In genomic region chr11:88520951-88521730, GRCm38 (mm10) we compare ENCODE assay signal across 12 mouse cellular contexts.
DNase-seq lines count a peak whose midpoint lies in the region; ATAC-seq and TF ChIP-seq lines count a peak whose summit lies in the region.
"Had no signal": no experiment of that assay in that cellular context is flagged by ENCODE, and none has a peak within 500 bp of the region (broad histone marks: within the 10 kb centered on the region; RNA-seq: fewer than 3 reads in every experiment).

No protein-coding gene starts in this region.

- no peak for ATAC-seq in embryonic facial prominence, embryonic 14.5 days (ENCODE audit: low read depth)
- ATAC-seq in lung, embryonic 14.5 days (ENCODE audit: insufficient read depth): no peak
- ATAC-seq in neural tube, embryonic 15.5 days (ENCODE audit: low FRiP score): no peak
- ATAC-seq: Patski had no signal

- no peak for TF ChIP-seq POLR2A in thymus, adult 2 months (IDR thresholded peaks at IDR 0.05; ENCODE audit: control insufficient read depth, extremely low read depth, insufficient read depth, low read length, poor library complexity)

- no peak overlapping the region for H3K27ac ChIP-seq in embryonic facial prominence, embryonic 14.5 days (replicated peaks; ENCODE audit: low read depth, low read length)
- no peak overlapping the region for H3K27ac ChIP-seq in embryonic facial prominence, embryonic 10.5 days (replicated peaks)
- no peak overlapping the region for H3K27ac ChIP-seq in lung, embryonic 14.5 days (ENCODE audit: low read depth)
- peak overlapping the region; percentile 30 for H3K27ac ChIP-seq in hindbrain, embryonic 10.5 days
- H3K27ac ChIP-seq in neural tube, embryonic 15.5 days (replicated peaks): peak overlapping the region; percentile 38; the same call in 1 of the 2 replicates
- no peak overlapping the region for H3K27ac ChIP-seq in thymus, adult 2 months (ENCODE audit: control insufficient read depth, insufficient read depth, low read length)
- H3K27ac ChIP-seq: liver, embryonic 14.5 days had no signal

- no peak overlapping the region for H3K4me3 ChIP-seq in embryonic facial prominence, embryonic 14.5 days (ENCODE audit: low read depth, low read length)
- no peak overlapping the region for H3K4me3 ChIP-seq in embryonic facial prominence, embryonic 10.5 days
- no peak overlapping the region for H3K4me3 ChIP-seq in lung, embryonic 14.5 days (ENCODE audit: low read depth, low read length)
- H3K4me3 ChIP-seq in hindbrain, embryonic 10.5 days: no peak overlapping the region
- H3K4me3 ChIP-seq in neural tube, embryonic 15.5 days (replicated peaks): no peak overlapping the region
- no peak overlapping the region for H3K4me3 ChIP-seq in thymus, adult 2 months (ENCODE audit: control insufficient read depth, insufficient read depth, low read length)

- H3K36me3 ChIP-seq in embryonic facial prominence, embryonic 14.5 days (ENCODE audit: control insufficient read depth, insufficient read depth, low read length): no peaks in the 10 kb centered on the region
- H3K36me3 ChIP-seq in embryonic facial prominence, embryonic 10.5 days (replicated peaks): peaks cover 37% of the 10 kb centered on the region
- no peaks in the 10 kb centered on the region for H3K36me3 ChIP-seq in lung, embryonic 14.5 days (ENCODE audit: insufficient read depth)
- H3K36me3 ChIP-seq in hindbrain, embryonic 10.5 days: peaks cover 46% of the 10 kb centered on the region
- no peaks in the 10 kb centered on the region for H3K36me3 ChIP-seq in neural tube, embryonic 15.5 days
- H3K36me3 ChIP-seq in thymus, adult 2 months (ENCODE audit: control insufficient read depth, insufficient read depth, low read length): no peaks in the 10 kb centered on the region

- peaks cover 41% of the 10 kb centered on the region for H3K4me1 ChIP-seq in embryonic facial prominence, embryonic 14.5 days (ENCODE audit: control insufficient read depth, insufficient read depth, low read length)
- peaks cover 63% of the 10 kb centered on the region for H3K4me1 ChIP-seq in embryonic facial prominence, embryonic 10.5 days
- peaks cover 32% of the 10 kb centered on the region for H3K4me1 ChIP-seq in lung, embryonic 14.5 days (ENCODE audit: insufficient read depth)
- H3K4me1 ChIP-seq in hindbrain, embryonic 10.5 days (replicated peaks): peaks cover 77% of the 10 kb centered on the region
- H3K4me1 ChIP-seq in neural tube, embryonic 15.5 days: peaks cover 68% of the 10 kb centered on the region
- peaks cover 10% of the 10 kb centered on the region for H3K4me1 ChIP-seq in thymus, adult 2 months (replicated peaks; ENCODE audit: control insufficient read depth, insufficient read depth, low read length)

- no peaks in the 10 kb centered on the region for H3K9me3 ChIP-seq in embryonic facial prominence, embryonic 14.5 days (ENCODE audit: control insufficient read depth, low read length)
- H3K9me3 ChIP-seq in embryonic facial prominence, embryonic 10.5 days: no peaks in the 10 kb centered on the region
- H3K9me3 ChIP-seq in lung, embryonic 14.5 days (ENCODE audit: low read depth, low read length): no peaks in the 10 kb centered on the region
- H3K9me3 ChIP-seq in hindbrain, embryonic 10.5 days: no peaks in the 10 kb centered on the region
- H3K9me3 ChIP-seq in neural tube, embryonic 15.5 days (replicated peaks): no peaks in the 10 kb centered on the region

- 66% methylated on average over 19 of the region's 19 CpGs for whole genome bisulfite sequencing in embryonic facial prominence, embryonic 14.5 days
- 86% methylated on average over 19 of the region's 19 CpGs for WGBS in embryonic facial prominence, embryonic 10.5 days
- WGBS in lung, embryonic 14.5 days: 60% methylated on average over 19 of the region's 19 CpGs
- 66% methylated on average over 19 of the region's 19 CpGs for WGBS in hindbrain, embryonic 10.5 days
- WGBS in neural tube, embryonic 15.5 days: 43% methylated on average over 19 of the region's 19 CpGs
- 92% methylated on average over 19 of the region's 19 CpGs for WGBS in thymus, adult 2 months

- H3K4me2 ChIP-seq in embryonic facial prominence, embryonic 14.5 days (ENCODE audit: low read depth, low read length): no peak overlapping the region
- H3K4me2 ChIP-seq in lung, embryonic 14.5 days: no peak overlapping the region
- no peak overlapping the region; the same call in 1 of the 2 replicates for H3K4me2 ChIP-seq in neural tube, embryonic 15.5 days

- H3K9ac ChIP-seq in embryonic facial prominence, embryonic 14.5 days (ENCODE audit: low read depth, low read length): no peak overlapping the region
- no peak overlapping the region for H3K9ac ChIP-seq in lung, embryonic 14.5 days
- H3K9ac ChIP-seq in neural tube, embryonic 15.5 days (replicated peaks): no peak overlapping the region
- H3K9ac ChIP-seq: liver, embryonic 14.5 days had no signal

- peak; percentile 70 for DNase-seq in embryonic facial prominence, embryonic 14.5 days (ENCODE audit: low spot score)
- DNase-seq in embryonic facial prominence, embryonic 10.5 days (ENCODE audit: low spot score): no peak
- peak; percentile 69 for DNase-seq in lung, embryonic 14.5 days
- DNase-seq in lung, postnatal 14 days: no peak
- DNase-seq in hindbrain, embryonic 10.5 days (ENCODE audit: low spot score): no peak
- DNase-seq in spleen, postnatal 36 days (ENCODE audit: low spot score in 2 of 2): no peak
- DNase-seq in thymus, adult 2 months: no peak
- DNase-seq: kidney, adult 18-20 months; right cerebral cortex, postnatal 14 days had no signal

- H3K27me3 ChIP-seq in embryonic facial prominence, embryonic 14.5 days (replicated peaks; ENCODE audit: control insufficient read depth, insufficient read depth, low read length): no peaks in the 10 kb centered on the region
- no peaks in the 10 kb centered on the region for H3K27me3 ChIP-seq in embryonic facial prominence, embryonic 10.5 days (replicated peaks; ENCODE audit: low read depth, poor library complexity, severe bottlenecking)
- no peaks in the 10 kb centered on the region for H3K27me3 ChIP-seq in lung, embryonic 14.5 days (ENCODE audit: insufficient read depth, low read length)
- H3K27me3 ChIP-seq in hindbrain, embryonic 10.5 days (ENCODE audit: insufficient read depth, poor library complexity, severe bottlenecking): no peaks in the 10 kb centered on the region
- no peaks in the 10 kb centered on the region for H3K27me3 ChIP-seq in neural tube, embryonic 15.5 days (replicated peaks)
- H3K27me3 ChIP-seq in thymus, adult 2 months (ENCODE audit: control insufficient read depth, insufficient read depth, low read length): no peaks in the 10 kb centered on the region
- H3K27me3 ChIP-seq: Patski had no signal

- TF ChIP-seq CTCF in lung, embryonic 14.5 days (IDR thresholded peaks at IDR 0.05; ENCODE audit: low read depth): no peak
- TF ChIP-seq CTCF in thymus, adult 2 months (IDR thresholded peaks at IDR 0.05; ENCODE audit: borderline replicate concordance, control insufficient read depth, extremely low read depth, insufficient read depth, low read length, poor library complexity): no peak

Comparison
In these comparisons a context has a peak if more than half of its experiments do, and no peak if none do; other contexts are left out.
1. DNase-seq: peak in embryonic facial prominence, embryonic 14.5 days (single experiment) and lung, embryonic 14.5 days (single experiment); none in embryonic facial prominence, embryonic 10.5 days (single experiment), lung, postnatal 14 days (single experiment), hindbrain, embryonic 10.5 days (single experiment), spleen, postnatal 36 days (0 of 2) and thymus, adult 2 months (single experiment).
2. H3K27ac ChIP-seq: peak in hindbrain, embryonic 10.5 days (single experiment) and neural tube, embryonic 15.5 days (single experiment); none in embryonic facial prominence, embryonic 14.5 days (single experiment), embryonic facial prominence, embryonic 10.5 days (single experiment), lung, embryonic 14.5 days (single experiment) and thymus, adult 2 months (single experiment).